Mouse (Mus musculus): ENCODE measurements around the gene Arfgap2.

DNA sequence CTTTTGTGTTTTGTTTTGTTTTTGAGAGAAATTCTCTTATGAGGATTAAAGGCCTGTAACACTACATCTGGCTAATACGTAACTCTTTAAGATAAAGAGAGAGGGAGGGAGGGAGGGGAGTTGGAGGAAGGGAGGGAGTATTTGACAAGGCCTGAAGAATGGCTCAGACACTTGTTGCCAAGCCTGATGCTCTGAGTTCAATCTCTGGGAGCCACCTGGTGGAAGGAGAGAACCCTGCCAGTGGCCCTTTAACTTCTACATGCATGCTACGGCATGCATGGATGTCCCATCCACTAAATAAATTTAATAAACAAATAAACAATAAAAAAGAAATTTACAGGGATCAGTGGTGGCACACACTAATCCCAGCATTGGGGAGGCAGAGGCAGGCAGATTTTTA, 37.1 kb downstream of the Arfgap2 start:
- no peak for TF ChIP-seq POLR2A (IDR thresholded peaks at IDR 0.05; ENCODE audit: control insufficient read depth, extremely low read depth, insufficient read depth, low read length, poor library complexity)
- TF ChIP-seq CTCF (IDR thresholded peaks at IDR 0.05; ENCODE audit: borderline replicate concordance, control insufficient read depth, extremely low read depth, insufficient read depth, low read length, poor library complexity): no peak

All from thymus, adult 2 months (tissue).